Mouse (Mus musculus) heart, embryonic 15.5 days (tissue): Measurements from ENCODE around the gene Stx4a. TPM values are rescaled to one million over a fixed set of nuclear protein-coding genes. Genes with fewer than 3 reads are reported as not detected.
"Not testable (repeated sequence)": the region's sequence is repeated elsewhere in the genome, so short reads cannot be mapped to it uniquely, and the experiment has no call there.

Experiments used
- ATAC-seq: fragments of 200-750 bp; cut with Nextera tagmentation; replicated peaks from 2 replicates; pipeline ENCODE4 v1.8.0; 2017; ENCODE audit warnings: low read depth, moderate TSS enrichment; ENCODE audit not compliant: insufficient number of reproducible peaks, insufficient read depth, low FRiP score
- H3K27ac ChIP-seq: fragments of 300-500 bp; sonication (generic); 2 replicates; pipeline ENCODE4 v1.5.1; 2015; ENCODE audit warnings: mild to moderate bottlenecking, inconsistent platforms
- H3K27me3 ChIP-seq: fragments of 300-500 bp; sonication (generic); 2 replicates; pipeline ENCODE4 v1.6.1; 2015; ENCODE audit warnings: inconsistent platforms
- H3K36me3 ChIP-seq: fragments of 300-500 bp; sonication (generic); 2 replicates; pipeline ENCODE4 v1.6.1; 2015; ENCODE audit warnings: mild to moderate bottlenecking, inconsistent platforms
- H3K4me1 ChIP-seq: fragments of 300-500 bp; sonication (generic); replicated peaks from 2 replicates; pipeline ENCODE4 v1.6.1; 2015; ENCODE audit warnings: inconsistent platforms
- H3K4me2 ChIP-seq: fragments of 300-500 bp; sonication (generic); 2 replicates; pipeline ENCODE4 v1.6.1; 2015; ENCODE audit warnings: inconsistent platforms, mild to moderate bottlenecking, moderate library complexity
- H3K4me3 ChIP-seq: fragments of 300-500 bp; sonication (generic); 2 replicates; pipeline ENCODE4 v1.5.1; 2015; ENCODE audit warnings: mild to moderate bottlenecking, inconsistent platforms
- H3K9ac ChIP-seq: fragments of 300-500 bp; sonication (generic); 2 replicates; pipeline ENCODE4 v1.6.1; 2015; ENCODE audit warnings: mild to moderate bottlenecking, inconsistent platforms
- H3K9me3 ChIP-seq: fragments of 300-500 bp; sonication (generic); replicated peaks from 2 replicates; pipeline ENCODE4 v1.6.1; 2016; ENCODE audit warnings: inconsistent platforms
- WGBS: fragments of 180-500 bp; shearing (Covaris S2); methylation state at CpG from one replicate; pipeline ENCODE4 v1.1.7; 2015; ENCODE audit warnings: mixed read lengths; 5-methylcytosine and 5-hydroxymethylcytosine counted together
- polyA plus RNA-seq: library from polyadenylated mRNA; unstranded; fragments of >200 nt; fragmentation: Nextera tagmentation; extraction: Ambion mirVana; gene quantifications from 2 replicates; pipeline ENCODE4 v1.2.1, GENCODE M21; 2015

Gene Stx4a
- 50.5 and 51.0 TPM in 2 replicates for polyA plus RNA-seq

- peak; percentile 41; the same call in 1 of the 2 replicates for ATAC-seq
- Histone ChIP-seq H3K4me3 (peak within 1 kb of the TSS; percentile 53), H3K36me3 (no peaks in the 10 kb centered on the region), H3K4me2 (peak within 1 kb of the TSS; percentile 74), H3K4me1 (peaks cover 11% of the 10 kb centered on the region), H3K9ac (peak within 1 kb of the TSS; percentile 56; the same call in 1 of the 2 replicates), H3K9me3 (no peaks in the 10 kb centered on the region), H3K27ac (no peak within 1 kb of the TSS), H3K27me3 (0 out of 2 replicates have a peak, but pooled peaks cover 10% of the 10 kb centered on the region)
- whole genome bisulfite sequencing, result 5% methylated on average over 37 of the region's 38 CpGs
Measured at GRCm38 (mm10) chr7:127824176-127824871, at the start of gene Stx4a, which contains the start of gene Stx1b. Stx4a (plus strand) TSS chr7:127824294. Stx1b (minus strand) TSS chr7:127824549.

GRCm38 (mm10) chr7:127775837-127776236 lies 48.3 kb upstream of the Stx4a start:
- 75% methylated on average over 7 of the region's 7 CpGs for WGBS
- H3K27me3 ChIP-seq, H3K9me3 ChIP-seq, ATAC-seq: not testable (repeated sequence)
- H3K36me3 ChIP-seq, result peaks cover 23% of the 10 kb centered on the region
- peak overlapping the region; percentile 97 for H3K27ac ChIP-seq
- peak overlapping the region; percentile 65 for H3K4me3 ChIP-seq
- peaks cover 29% of the 10 kb centered on the region for H3K4me1 ChIP-seq
- peak overlapping the region; percentile 77 for H3K4me2 ChIP-seq
- peak overlapping the region; percentile 73 for H3K9ac ChIP-seq

DNA sequence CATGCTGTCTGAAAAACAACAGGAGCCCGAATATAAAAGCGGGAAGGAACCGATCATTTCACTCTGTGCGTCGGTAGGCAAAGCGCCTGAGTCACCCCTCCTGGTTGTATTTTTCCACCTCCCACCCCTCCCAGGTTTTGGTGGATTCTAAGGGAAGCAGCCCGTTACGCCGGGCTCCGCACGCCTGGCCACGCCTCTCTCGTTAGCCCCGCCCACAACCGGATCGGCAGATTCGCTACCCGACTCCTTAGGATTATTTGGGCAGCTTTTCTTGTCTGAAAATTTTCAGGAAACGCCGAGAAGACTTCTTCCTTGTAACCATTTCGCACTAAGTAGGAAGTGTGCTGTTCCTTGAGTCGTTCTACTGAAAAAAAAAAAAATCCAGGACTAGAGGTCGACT lies 47.7 kb upstream of the Stx4a start, which contains the start of gene Setd1a:
Gene Setd1a, plus strand, starts transcription at position 245 of the 400 bp plus-strand sequence.
- H3K9ac ChIP-seq, result peak within 1 kb of the TSS; percentile 73
- H3K4me2 ChIP-seq, result peak within 1 kb of the TSS; percentile 77
- 0% methylated on average over 23 of the region's 23 CpGs for WGBS
- peak; percentile 63 for ATAC-seq
- H3K9me3 ChIP-seq, result no peaks in the 10 kb centered on the region
- H3K4me3 ChIP-seq, result peak within 1 kb of the TSS; percentile 65
- H3K27me3 ChIP-seq, result no peaks in the 10 kb centered on the region
- peaks cover 23% of the 10 kb centered on the region for H3K4me1 ChIP-seq
- H3K27ac ChIP-seq, result peak within 1 kb of the TSS; percentile 97
- H3K36me3 ChIP-seq, result peaks cover 29% of the 10 kb centered on the region

GRCm38 (mm10) chr7:127776878-127777473 lies 47.1 kb upstream of the Stx4a start:
- H3K4me1 ChIP-seq, result peaks cover 23% of the 10 kb centered on the region
- peak; percentile 93 for ATAC-seq
- H3K9ac ChIP-seq, result peak overlapping the region; percentile 73
- H3K9me3 ChIP-seq, result no peaks in the 10 kb centered on the region
- WGBS, result under 1% methylated on average over 66 of the region's 70 CpGs
- H3K36me3 ChIP-seq, result peaks cover 34% of the 10 kb centered on the region
- peak overlapping the region; percentile 77 for H3K4me2 ChIP-seq
- H3K27ac ChIP-seq, result peak overlapping the region; percentile 97
- H3K4me3 ChIP-seq, result peak overlapping the region; percentile 65
- no peaks in the 10 kb centered on the region for H3K27me3 ChIP-seq

GRCm38 (mm10) chr7:127777474-127778266 lies 46.4 kb upstream of the Stx4a start:
- Histone ChIP-seq H3K4me1 (peaks cover 23% of the 10 kb centered on the region), H3K9ac (peak overlapping the region; percentile 73), H3K4me3 (peak overlapping the region; percentile 65), H3K9me3 (no peaks in the 10 kb centered on the region), H3K36me3 (peaks cover 41% of the 10 kb centered on the region), H3K27me3 (no peaks in the 10 kb centered on the region), H3K4me2 (peak overlapping the region; percentile 77), H3K27ac (peak overlapping the region; percentile 97)
- WGBS, result 2% methylated on average over 58 of the region's 66 CpGs
- ATAC-seq, result peak; percentile 37

DNA sequence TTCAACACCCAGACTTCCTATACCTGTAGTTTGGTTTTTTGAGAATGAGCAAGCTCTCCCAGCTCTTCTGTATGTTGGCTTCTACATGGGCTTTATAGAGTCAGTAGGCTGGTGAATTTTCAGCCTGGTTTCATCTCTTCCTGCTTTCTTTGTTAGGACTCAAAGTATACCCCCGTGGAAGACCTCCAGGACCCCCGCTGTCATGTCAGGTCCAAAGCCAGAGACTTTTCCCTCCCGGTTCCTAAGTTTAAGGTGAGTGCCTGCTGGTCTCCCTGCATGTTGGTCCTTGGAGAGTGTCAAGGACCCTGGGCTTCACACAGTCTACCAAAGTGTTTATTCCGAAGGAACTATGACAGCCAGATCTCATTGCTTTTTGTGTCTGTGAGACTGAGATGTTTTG lies 45.7 kb upstream of the Stx4a start:
- Histone ChIP-seq H3K27ac (no peak overlapping the region), H3K4me2 (peak overlapping the region; percentile 77), H3K9me3 (no peaks in the 10 kb centered on the region), H3K36me3 (peaks cover 45% of the 10 kb centered on the region), H3K9ac (peak overlapping the region; percentile 73), H3K27me3 (no peaks in the 10 kb centered on the region), H3K4me3 (peak overlapping the region; percentile 65), H3K4me1 (peaks cover 23% of the 10 kb centered on the region)
- ATAC-seq, result no peak
- WGBS, result 74% methylated on average over 4 of the region's 4 CpGs

GRCm38 (mm10) chr7:127785308-127785707 lies 38.8 kb upstream of the Stx4a start, which contains the start of gene Gm49388:
Gm49388 (plus strand) TSS chr7:127785608.
- Histone ChIP-seq H3K4me1 (no peaks in the 10 kb centered on the region), H3K4me2 (no peak within 1 kb of the TSS), H3K9me3 (no peaks in the 10 kb centered on the region), H3K27me3 (no peaks in the 10 kb centered on the region), H3K9ac (no peak within 1 kb of the TSS), H3K4me3 (no peak within 1 kb of the TSS), H3K36me3 (peaks cover 93% of the 10 kb centered on the region), H3K27ac (no peak within 1 kb of the TSS)
- no peak for ATAC-seq
- 95% methylated on average over 7 of the region's 7 CpGs for WGBS

DNA sequence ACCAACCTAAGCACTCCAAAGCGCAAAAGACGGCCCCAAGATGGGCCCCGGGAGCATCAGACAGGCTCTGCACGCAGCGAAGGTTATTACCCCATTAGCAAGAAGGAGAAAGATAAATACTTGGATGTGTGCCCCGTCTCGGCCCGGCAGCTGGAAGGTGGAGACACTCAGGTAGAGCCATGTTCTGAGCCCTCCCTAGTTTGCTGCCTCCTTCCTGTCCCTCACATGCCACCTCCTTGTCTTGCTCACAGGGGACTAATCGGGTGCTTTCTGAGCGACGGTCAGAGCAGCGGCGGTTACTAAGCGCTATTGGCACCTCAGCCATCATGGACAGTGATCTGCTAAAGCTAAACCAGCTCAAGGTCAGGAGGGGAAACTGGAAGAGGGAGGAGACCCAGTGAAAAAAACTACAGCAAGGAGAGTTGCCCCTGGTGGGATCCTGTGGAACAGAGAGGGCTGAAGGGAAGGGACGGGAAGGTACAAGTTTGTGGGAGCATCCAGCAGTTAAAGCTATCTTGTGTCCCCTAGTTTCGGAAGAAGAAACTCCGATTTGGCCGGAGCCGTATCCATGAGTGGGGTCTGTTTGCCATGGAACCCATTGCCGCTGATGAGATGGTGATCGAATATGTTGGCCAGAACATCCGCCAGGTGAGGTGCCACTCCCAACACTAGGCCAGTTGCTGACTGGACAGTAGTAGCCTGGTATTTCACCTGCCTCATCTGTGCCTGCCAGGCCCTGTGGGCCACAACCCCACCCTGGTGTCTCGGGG lies 26.8 kb upstream of the Stx4a start:
- Histone ChIP-seq H3K4me3 (no peak overlapping the region), H3K27ac (no peak overlapping the region), H3K9me3 (no peaks in the 10 kb centered on the region), H3K9ac (no peak overlapping the region), H3K36me3 (peaks cover 77% of the 10 kb centered on the region), H3K4me1 (peaks cover 11% of the 10 kb centered on the region), H3K4me2 (no peak overlapping the region), H3K27me3 (no peaks in the 10 kb centered on the region)
- WGBS, result 89% methylated on average over 23 of the region's 23 CpGs
- ATAC-seq, result no peak

- peaks cover 65% of the 10 kb centered on the region for H3K36me3 ChIP-seq
- H3K27me3 ChIP-seq, result no peaks in the 10 kb centered on the region
- H3K27ac ChIP-seq, result no peak overlapping the region
- H3K4me1 ChIP-seq, result peaks cover 11% of the 10 kb centered on the region
- H3K9ac ChIP-seq, result no peak overlapping the region
- no peak overlapping the region for H3K4me2 ChIP-seq
- no peak overlapping the region for H3K4me3 ChIP-seq
- no peak for ATAC-seq
- WGBS, result 83% methylated on average over 4 of the region's 4 CpGs
- no peaks in the 10 kb centered on the region for H3K9me3 ChIP-seq
Measured at GRCm38 (mm10) chr7:127798591-127798990, 25.5 kb upstream of the Stx4a start.

- H3K36me3 ChIP-seq, result peaks cover 59% of the 10 kb centered on the region
- ATAC-seq, result no peak
- no peaks in the 10 kb centered on the region for H3K9me3 ChIP-seq
- no peak overlapping the region for H3K4me2 ChIP-seq
- H3K4me3 ChIP-seq, result no peak overlapping the region
- no peak overlapping the region for H3K9ac ChIP-seq
- 86% methylated on average over 13 of the region's 13 CpGs for WGBS
- H3K4me1 ChIP-seq, result peaks cover 11% of the 10 kb centered on the region
- H3K27me3 ChIP-seq, result no peaks in the 10 kb centered on the region
- H3K27ac ChIP-seq, result no peak overlapping the region
Measured at GRCm38 (mm10) chr7:127799211-127799610, 24.9 kb upstream of the Stx4a start.
